In the genomic region with DNA sequence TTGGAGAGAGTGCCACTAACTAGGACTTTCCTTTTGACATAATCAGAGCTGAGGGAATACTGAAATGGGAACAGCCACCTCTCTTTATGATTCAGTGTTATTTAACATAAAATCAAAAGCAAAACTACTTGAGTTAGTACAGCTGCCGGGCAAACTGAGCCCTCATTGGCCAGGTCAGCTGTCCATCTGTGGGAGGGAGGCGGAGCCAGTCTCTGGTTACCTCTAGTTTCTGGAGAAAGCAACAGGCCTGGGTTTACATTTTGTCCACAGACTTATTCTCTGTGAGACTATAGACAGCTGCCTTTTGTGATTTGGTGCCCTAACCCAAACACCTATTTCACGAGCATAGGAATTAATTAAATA, we compare ENCODE assay signal across 8 mouse cellular contexts. TPM values are rescaled to one million over a fixed set of nuclear protein-coding genes. Genes with fewer than 3 reads are reported as not detected.
A peak's percentile ranks its signal among the peaks of the same experiment; 100 is the strongest.
DNase-seq lines count a peak whose midpoint lies in the region; ATAC-seq and TF ChIP-seq lines count a peak whose summit lies in the region.

No protein-coding gene starts in this region.

- H3K27me3 ChIP-seq in intestine, postnatal 0 days (replicated peaks; ENCODE audit: control insufficient read depth, insufficient read depth, low read length) = no peaks in the 10 kb centered on the region
- no peaks in the 10 kb centered on the region; the same call in 1 of the 2 replicates for H3K27me3 ChIP-seq in liver, embryonic 11.5 days (replicated peaks; ENCODE audit: control insufficient read depth, insufficient read depth, low read length)
- peaks cover 23% of the 10 kb centered on the region for H3K27me3 ChIP-seq in neural tube, embryonic 13.5 days

- peak overlapping the region; percentile 82 for H3K27ac ChIP-seq in intestine, postnatal 0 days (ENCODE audit: low read depth, low read length)
- H3K27ac ChIP-seq in liver, embryonic 11.5 days (ENCODE audit: low read depth, low read length) = peak overlapping the region; percentile 63; the same call in 1 of the 2 replicates
- peak overlapping the region; percentile 78 for H3K27ac ChIP-seq in neural tube, embryonic 13.5 days (replicated peaks)

- peak overlapping the region; percentile 54 for H3K4me2 ChIP-seq in intestine, postnatal 0 days (replicated peaks; ENCODE audit: low read depth)
- H3K4me2 ChIP-seq in liver, embryonic 11.5 days = peak overlapping the region; percentile 55
- peak overlapping the region; percentile 22; the same call in 1 of the 2 replicates for H3K4me2 ChIP-seq in neural tube, embryonic 13.5 days

- H3K4me1 ChIP-seq in intestine, postnatal 0 days (replicated peaks; ENCODE audit: control insufficient read depth, insufficient read depth, low read length) = peaks cover 22% of the 10 kb centered on the region
- peaks cover 60% of the 10 kb centered on the region for H3K4me1 ChIP-seq in liver, embryonic 11.5 days (replicated peaks; ENCODE audit: control insufficient read depth, insufficient read depth, low read length)
- H3K4me1 ChIP-seq in neural tube, embryonic 13.5 days (replicated peaks) = peaks cover 66% of the 10 kb centered on the region

- peak; percentile 71 to 78 for DNase-seq in left cerebral cortex, adult 18-20 months (ENCODE audit: low spot score in 2 of 2)
- DNase-seq in left cerebral cortex, adult 11 months (ENCODE audit: low spot score) = no peak
- DNase-seq in gastrocnemius, postnatal 25 days = peak; percentile 86
- DNase-seq in liver, embryonic 11.5 days (ENCODE audit: low spot score) = peak; percentile 79
- DNase-seq in testis, postnatal 14 days (ENCODE audit: low spot score) = peak; percentile 69

- no peak overlapping the region for H3K9ac ChIP-seq in intestine, postnatal 0 days (ENCODE audit: low read depth, low read length)
- no peak overlapping the region for H3K9ac ChIP-seq in liver, embryonic 11.5 days (ENCODE audit: low read depth, low read length)
- H3K9ac ChIP-seq in neural tube, embryonic 13.5 days = no peak overlapping the region

- H3K9me3 ChIP-seq in intestine, postnatal 0 days (ENCODE audit: control insufficient read depth) = no peaks in the 10 kb centered on the region
- H3K9me3 ChIP-seq in liver, embryonic 11.5 days (ENCODE audit: control insufficient read depth, low read length) = no peaks in the 10 kb centered on the region
- H3K9me3 ChIP-seq in neural tube, embryonic 13.5 days = no peaks in the 10 kb centered on the region

- no peak for TF ChIP-seq CTCF in intestine, postnatal 0 days (IDR thresholded peaks at IDR 0.05; ENCODE audit: low read depth)

- 18% methylated on average over 3 of the region's 3 CpGs for WGBS in intestine, postnatal 0 days
- 32% methylated on average over 3 of the region's 3 CpGs for WGBS in liver, embryonic 11.5 days
- 53% methylated on average over 3 of the region's 3 CpGs for WGBS in neural tube, embryonic 13.5 days

- ATAC-seq in common myeloid progenitor, adult 5-6 weeks (replicated peaks; ENCODE audit: low read depth, poor library complexity, severe bottlenecking) = peak; percentile 54
- ATAC-seq in intestine, postnatal 0 days = peak; percentile 52; the same call in 1 of the 2 replicates
- ATAC-seq in liver, embryonic 11.5 days (replicated peaks; ENCODE audit: low FRiP score) = no peak
- ATAC-seq in neural tube, embryonic 13.5 days (ENCODE audit: low read depth) = no peak

- H3K4me3 ChIP-seq in intestine, postnatal 0 days (ENCODE audit: low read depth, low read length) = peak overlapping the region; percentile 16; the same call in 1 of the 2 replicates
- peak overlapping the region; percentile 40 for H3K4me3 ChIP-seq in liver, embryonic 11.5 days (ENCODE audit: low read depth, low read length)
- H3K4me3 ChIP-seq in neural tube, embryonic 13.5 days = no peak overlapping the region

- H3K36me3 ChIP-seq in intestine, postnatal 0 days (ENCODE audit: control insufficient read depth, insufficient read depth) = no peaks in the 10 kb centered on the region; the same call in 1 of the 2 replicates
- H3K36me3 ChIP-seq in liver, embryonic 11.5 days (ENCODE audit: control insufficient read depth, insufficient read depth, low read length) = no peaks in the 10 kb centered on the region
- no peaks in the 10 kb centered on the region for H3K36me3 ChIP-seq in neural tube, embryonic 13.5 days

RNA-seq across cellular contexts. Expression of a gene that starts 4.1 kb away (rescaled TPM):
- total RNA-seq in left cerebral cortex, adult 18-20 months (2021) = 10 to 100 TPM; 19.7 to 20.8 TPM
- 15.4 and 18.5 TPM in 2 replicates for total RNA-seq in common myeloid progenitor, adult 5-6 weeks (2017)
- total RNA-seq in gastrocnemius, postnatal 25 days (2021) = 1 to 10 TPM; 7.0 to 7.4 TPM
- polyA plus RNA-seq in intestine, postnatal 0 days (2015; fragmentation: Nextera tagmentation; extraction: Ambion mirVana) = 9.7 and 11.5 TPM in 2 replicates
- polyA plus RNA-seq in liver, embryonic 11.5 days (2014; fragmentation: Nextera tagmentation; extraction: Ambion mirVana) = 5.4 and 6.3 TPM in 2 replicates
- polyA plus RNA-seq in neural tube, embryonic 13.5 days (2015; fragmentation: Nextera tagmentation; extraction: Ambion mirVana) = 2.8 and 3.0 TPM in 2 replicates

RNA-seq across cellular contexts. Expression of a gene that starts 48.7 kb away (rescaled TPM):
- not detected for total RNA-seq in left cerebral cortex, adult 18-20 months (2021)
- total RNA-seq in common myeloid progenitor, adult 5-6 weeks (2017) = not detected in 2 replicates
- not detected for total RNA-seq in gastrocnemius, postnatal 25 days (2021)
- 0.65 and 1.1 TPM in 2 replicates for polyA plus RNA-seq in intestine, postnatal 0 days (2015; fragmentation: Nextera tagmentation; extraction: Ambion mirVana)
- polyA plus RNA-seq in liver, embryonic 11.5 days (2014; fragmentation: Nextera tagmentation; extraction: Ambion mirVana) = 0.44 TPM in 2 replicates
- polyA plus RNA-seq in neural tube, embryonic 13.5 days (2015; fragmentation: Nextera tagmentation; extraction: Ambion mirVana) = 4.9 and 12.3 TPM in 2 replicates

Comparison
In these comparisons a context has a peak if more than half of its experiments do, and no peak if none do; other contexts are left out.
1. ATAC-seq: peak in common myeloid progenitor, adult 5-6 weeks (single experiment) and intestine, postnatal 0 days (single experiment); none in liver, embryonic 11.5 days (single experiment) and neural tube, embryonic 13.5 days (single experiment).
2. Peak in every context shown above with its lines, with median percentiles within 50 percentile points of each other: H3K27ac ChIP-seq and H3K4me2 ChIP-seq.